Mouse (Mus musculus): ENCODE measurements around the gene Mybbp1a. TPM values are rescaled to one million over a fixed set of nuclear protein-coding genes. Genes with fewer than 3 reads are reported as not detected.

The Mybbp1a gene
- polyA plus RNA-seq, 1 experiment, result 71.3 TPM

DNA sequence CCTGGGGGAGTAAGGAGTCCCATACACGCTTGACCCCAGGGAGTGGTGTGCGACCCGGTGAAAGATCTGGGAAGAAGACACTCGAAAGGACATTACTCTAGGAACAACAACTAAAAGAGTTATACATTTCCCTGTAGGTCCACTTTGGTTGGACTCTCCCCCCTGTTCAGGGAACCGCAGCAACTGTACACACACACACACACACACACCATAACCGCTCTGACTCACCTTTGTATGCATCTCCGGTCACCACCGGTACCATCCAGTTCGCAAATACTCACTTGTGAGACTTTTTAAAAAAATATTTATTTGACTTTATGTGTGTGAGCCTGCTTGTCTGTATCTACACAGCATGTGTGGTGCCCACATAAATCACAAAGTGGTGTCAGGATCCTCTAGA, 29.2 kb upstream of the Mybbp1a start:
- peaks cover 37% of the 10 kb centered on the region for H3K4me1 ChIP-seq
- peak overlapping the region; percentile 91 for H3K4me3 ChIP-seq (replicated peaks)
- TF ChIP-seq GATA1 (IDR thresholded peaks at IDR 0.05; ENCODE audit: borderline replicate concordance, low read length) (no peak), FLI1 (IDR thresholded peaks at IDR 0.05; ENCODE audit: low read length) (no peak)
- H3K36me3 ChIP-seq (replicated peaks; ENCODE audit: low read length), result no peaks in the 10 kb centered on the region
- peaks cover 97% of the 10 kb centered on the region for H3K27me3 ChIP-seq (replicated peaks)
- no peaks in the 10 kb centered on the region for H3K9me3 ChIP-seq

DNA sequence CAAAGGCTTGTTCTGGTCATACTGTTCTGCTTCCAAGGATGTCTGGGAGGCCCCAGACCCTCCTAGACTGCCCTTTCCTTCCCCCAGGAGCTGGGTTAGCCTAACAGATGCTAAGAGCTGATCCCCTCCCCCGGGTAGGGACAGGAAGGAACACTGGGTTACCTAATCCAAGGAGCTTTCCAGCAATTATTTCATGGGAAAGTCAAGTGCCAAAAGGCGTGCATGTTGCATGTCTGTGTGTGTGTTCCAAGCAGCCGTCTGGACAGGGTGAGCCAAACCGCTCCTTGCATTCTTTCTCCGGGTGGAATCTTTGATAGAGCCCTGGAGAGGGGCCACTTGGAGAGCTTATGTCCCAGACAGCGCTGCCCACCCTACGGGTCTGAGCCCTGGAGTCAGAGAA, 28.1 kb upstream of the Mybbp1a start:
- Histone ChIP-seq H3K4me3 (replicated peaks) (no peak overlapping the region), H3K36me3 (replicated peaks; ENCODE audit: low read length) (no peaks in the 10 kb centered on the region), H3K4me1 (peaks cover 42% of the 10 kb centered on the region), H3K9me3 (no peaks in the 10 kb centered on the region), H3K27me3 (replicated peaks) (peaks cover 97% of the 10 kb centered on the region)
- no peak for TF ChIP-seq FLI1 (IDR thresholded peaks at IDR 0.05; ENCODE audit: low read length)
- no peak for TF ChIP-seq GATA1 (IDR thresholded peaks at IDR 0.05; ENCODE audit: borderline replicate concordance, low read length)

DNA sequence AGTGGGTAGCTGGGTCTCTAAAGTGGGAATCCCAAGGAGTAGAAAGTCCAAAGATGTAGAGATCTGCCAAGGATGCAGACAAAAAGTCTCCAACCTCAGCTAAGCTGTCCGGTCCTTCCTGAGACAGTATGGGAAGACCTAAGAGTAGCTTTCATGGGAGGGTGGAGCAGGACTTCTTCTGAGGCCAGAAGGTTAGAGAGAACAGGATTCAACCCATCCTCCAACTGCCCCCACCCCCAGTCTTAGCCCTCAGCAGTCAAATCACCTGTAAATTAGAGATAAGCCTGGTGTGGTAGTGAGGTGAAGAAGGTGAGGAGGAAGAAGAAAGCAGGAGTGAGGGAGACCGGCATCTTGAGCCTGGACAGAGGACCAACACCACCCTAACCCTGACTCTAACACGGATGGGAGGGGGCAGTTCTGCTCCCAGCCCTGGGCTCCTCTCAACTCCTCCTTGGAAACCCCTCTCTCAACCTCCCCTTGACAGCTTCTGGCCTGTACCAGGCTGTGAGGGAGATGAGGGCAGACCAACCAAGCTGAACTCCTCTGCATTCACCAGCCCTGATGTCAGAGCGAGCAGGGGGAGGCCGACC, 27.5 kb upstream of the Mybbp1a start:
- Histone ChIP-seq H3K27me3 (replicated peaks) (peaks cover 96% of the 10 kb centered on the region), H3K9me3 (no peaks in the 10 kb centered on the region), H3K4me3 (replicated peaks) (no peak overlapping the region), H3K4me1 (peaks cover 42% of the 10 kb centered on the region), H3K36me3 (replicated peaks; ENCODE audit: low read length) (no peaks in the 10 kb centered on the region)
- TF ChIP-seq FLI1 (IDR thresholded peaks at IDR 0.05; ENCODE audit: low read length) (no peak), GATA1 (IDR thresholded peaks at IDR 0.05; ENCODE audit: borderline replicate concordance, low read length) (no peak)

DNA sequence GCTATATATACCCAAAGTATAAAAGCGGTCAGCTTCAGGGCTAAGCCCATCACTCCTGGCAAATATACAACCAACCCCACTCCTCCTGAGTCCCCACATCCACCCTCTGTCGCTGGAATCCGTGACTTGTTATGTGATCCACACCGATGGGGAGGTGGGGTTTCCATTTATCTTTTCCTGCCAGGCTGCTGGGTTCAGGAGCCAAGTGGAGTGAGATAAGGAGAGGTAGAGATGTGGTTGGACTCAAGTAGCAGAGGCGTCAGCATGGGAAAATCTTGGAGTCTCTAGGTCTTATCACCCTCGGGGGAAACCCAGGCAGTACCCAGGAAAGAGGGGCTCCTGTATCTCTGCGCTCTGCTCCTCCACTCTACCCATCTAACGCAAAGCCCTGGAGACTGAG, 26.0 kb upstream of the Mybbp1a start:
- H3K4me3 ChIP-seq (replicated peaks), result no peak overlapping the region
- no peaks in the 10 kb centered on the region for H3K9me3 ChIP-seq
- H3K4me1 ChIP-seq, result peaks cover 42% of the 10 kb centered on the region
- H3K36me3 ChIP-seq (replicated peaks; ENCODE audit: low read length), result no peaks in the 10 kb centered on the region
- peaks cover 87% of the 10 kb centered on the region for H3K27me3 ChIP-seq (replicated peaks)
- TF ChIP-seq GATA1 (IDR thresholded peaks at IDR 0.05; ENCODE audit: borderline replicate concordance, low read length) (no peak), FLI1 (IDR thresholded peaks at IDR 0.05; ENCODE audit: low read length) (no peak)

DNA sequence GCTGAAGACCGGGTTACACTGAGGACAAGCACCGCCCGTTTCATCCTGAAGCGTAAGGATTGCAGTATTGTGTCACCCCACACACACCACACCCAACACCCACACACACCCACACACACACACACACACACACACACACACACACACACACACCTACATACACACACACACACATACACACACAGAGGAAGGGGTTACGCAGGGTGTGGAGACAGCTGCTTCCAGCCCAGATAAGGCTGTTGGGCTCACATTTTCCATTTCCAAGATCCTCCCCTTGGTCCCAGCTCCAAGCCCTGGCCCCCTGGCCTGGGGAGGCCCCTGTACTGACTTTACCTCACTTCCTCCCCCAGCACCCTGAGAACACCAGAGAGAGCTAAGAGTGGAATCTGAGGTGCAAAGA, 24.5 kb upstream of the Mybbp1a start:
- TF ChIP-seq FLI1 (IDR thresholded peaks at IDR 0.05; ENCODE audit: low read length) (no peak), GATA1 (IDR thresholded peaks at IDR 0.05; ENCODE audit: borderline replicate concordance, low read length) (no peak)
- peaks cover 32% of the 10 kb centered on the region for H3K4me1 ChIP-seq
- peaks cover 72% of the 10 kb centered on the region for H3K27me3 ChIP-seq (replicated peaks)
- no peaks in the 10 kb centered on the region for H3K9me3 ChIP-seq
- no peak overlapping the region for H3K4me3 ChIP-seq (replicated peaks)
- no peaks in the 10 kb centered on the region for H3K36me3 ChIP-seq (replicated peaks; ENCODE audit: low read length)

DNA sequence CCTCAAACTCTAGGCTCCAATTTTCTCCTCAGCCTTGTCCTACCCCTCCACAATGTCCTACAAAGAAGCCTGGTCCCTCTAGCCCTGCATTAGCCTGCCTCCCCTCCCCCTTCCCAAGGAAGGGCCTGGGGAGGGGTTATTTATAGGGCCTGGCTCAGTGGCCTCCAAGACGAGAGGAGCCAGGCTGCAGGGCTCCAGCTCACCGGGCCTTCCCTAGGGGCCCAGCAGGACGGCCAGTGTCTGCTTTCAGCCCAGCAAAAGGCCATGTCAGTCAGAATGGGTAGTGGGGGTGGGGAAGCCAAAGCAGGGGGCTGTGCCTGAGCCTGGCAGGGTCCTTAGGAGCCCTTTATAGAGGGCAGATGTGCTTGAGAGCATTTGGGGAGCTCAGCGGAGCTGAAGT, 23.8 kb upstream of the Mybbp1a start:
- Histone ChIP-seq H3K4me3 (replicated peaks) (no peak overlapping the region), H3K4me1 (peaks cover 29% of the 10 kb centered on the region)

DNA sequence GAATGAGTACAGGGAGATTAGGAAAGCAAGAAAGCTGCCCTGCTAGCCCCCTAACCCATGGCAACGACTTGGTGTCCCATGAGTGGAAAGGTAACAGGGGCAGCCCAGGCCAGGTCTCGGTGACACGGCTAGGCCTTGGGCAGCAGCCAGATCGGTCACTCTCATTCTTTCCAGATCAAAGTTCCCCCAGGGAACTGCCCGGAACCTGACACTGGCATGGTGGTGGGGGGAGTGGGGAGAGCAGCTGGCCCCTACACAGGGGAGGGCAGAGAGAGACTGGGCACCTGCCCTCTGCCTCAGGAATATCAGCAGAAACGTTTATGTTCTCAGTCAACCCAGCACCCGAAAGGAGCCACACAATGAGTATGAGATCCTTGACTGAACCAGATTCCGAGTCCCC, 22.9 kb upstream of the Mybbp1a start:
- Histone ChIP-seq H3K4me1 (peaks cover 29% of the 10 kb centered on the region), H3K4me3 (replicated peaks) (no peak overlapping the region), H3K36me3 (replicated peaks; ENCODE audit: low read length) (no peaks in the 10 kb centered on the region), H3K9me3 (no peaks in the 10 kb centered on the region), H3K27me3 (replicated peaks) (peaks cover 57% of the 10 kb centered on the region)
- TF ChIP-seq GATA1 (IDR thresholded peaks at IDR 0.05; ENCODE audit: borderline replicate concordance, low read length) (no peak), FLI1 (IDR thresholded peaks at IDR 0.05; ENCODE audit: low read length) (no peak)

More for the DNA sequence above, 23.8 kb upstream of the Mybbp1a start:
- Histone ChIP-seq H3K36me3 (replicated peaks; ENCODE audit: low read length) (no peaks in the 10 kb centered on the region), H3K27me3 (replicated peaks) (peaks cover 65% of the 10 kb centered on the region), H3K9me3 (no peaks in the 10 kb centered on the region)
- TF ChIP-seq FLI1 (IDR thresholded peaks at IDR 0.05; ENCODE audit: low read length) (no peak), GATA1 (IDR thresholded peaks at IDR 0.05; ENCODE audit: borderline replicate concordance, low read length) (no peak)

DNA sequence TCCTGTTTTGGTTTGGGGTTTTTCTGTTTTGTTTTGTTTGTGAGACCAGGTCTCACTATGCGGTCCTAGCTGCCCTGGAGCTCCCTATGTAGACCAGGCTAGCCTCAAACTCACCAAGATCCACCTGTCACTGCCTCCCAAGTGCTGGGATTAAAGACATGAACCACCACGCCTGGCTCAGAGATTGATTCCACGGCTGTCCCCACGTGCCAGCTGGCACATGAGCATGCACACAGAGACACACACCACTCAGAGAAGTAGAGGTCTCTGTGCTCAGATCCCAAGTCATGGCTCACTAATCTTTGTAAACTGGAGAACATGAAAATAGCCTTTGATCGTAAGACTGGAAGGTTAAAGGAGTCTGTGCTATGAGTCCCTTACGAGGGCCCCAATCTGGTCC, 22.1 kb upstream of the Mybbp1a start:
- TF ChIP-seq FLI1 (IDR thresholded peaks at IDR 0.05; ENCODE audit: low read length) (no peak), GATA1 (IDR thresholded peaks at IDR 0.05; ENCODE audit: borderline replicate concordance, low read length) (no peak)
- H3K27me3 ChIP-seq (replicated peaks), result peaks cover 54% of the 10 kb centered on the region
- H3K36me3 ChIP-seq (replicated peaks; ENCODE audit: low read length), result no peaks in the 10 kb centered on the region
- peaks cover 1% of the 10 kb centered on the region for H3K9me3 ChIP-seq
- H3K4me1 ChIP-seq, result peaks cover 29% of the 10 kb centered on the region
- no peak overlapping the region for H3K4me3 ChIP-seq (replicated peaks)

DNA sequence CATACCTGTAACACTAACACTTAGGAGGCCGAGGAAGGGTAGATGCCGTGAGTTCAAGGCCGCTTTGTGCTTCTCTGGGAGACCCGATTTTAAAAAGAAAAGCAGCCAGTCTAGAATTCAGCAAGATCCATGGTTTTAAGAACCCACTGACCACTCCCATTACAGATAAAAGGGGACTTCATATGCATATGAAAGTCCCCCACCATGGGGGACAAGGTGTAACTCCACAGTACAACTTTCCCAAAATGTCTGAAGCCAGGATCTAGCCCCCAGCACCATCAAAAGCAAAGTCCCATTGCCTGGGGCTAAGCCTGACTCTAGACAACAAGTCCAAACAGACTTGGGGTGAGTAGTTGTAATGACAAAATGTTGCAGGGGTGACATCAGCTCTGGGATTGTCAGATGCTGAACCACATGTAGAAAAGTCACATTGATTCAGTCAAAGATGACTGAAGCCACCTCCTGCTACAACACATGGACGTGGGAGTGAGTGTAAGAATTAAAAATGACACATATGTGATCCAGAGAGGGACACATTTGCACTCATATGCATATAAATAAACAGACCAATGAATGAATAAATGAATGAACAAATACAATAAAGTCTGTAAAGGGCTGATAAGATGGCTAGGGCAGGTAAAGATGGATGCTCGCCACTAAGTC, 20.6 kb upstream of the Mybbp1a start:
- peaks cover 9% of the 10 kb centered on the region for H3K9me3 ChIP-seq
- H3K27me3 ChIP-seq (replicated peaks), result peaks cover 46% of the 10 kb centered on the region
- no peak for TF ChIP-seq GATA1 (IDR thresholded peaks at IDR 0.05; ENCODE audit: borderline replicate concordance, low read length)
- TF ChIP-seq FLI1 (IDR thresholded peaks at IDR 0.05; ENCODE audit: low read length), result no peak
- peaks cover 25% of the 10 kb centered on the region for H3K4me1 ChIP-seq
- no peak overlapping the region for H3K4me3 ChIP-seq (replicated peaks)
- no peaks in the 10 kb centered on the region for H3K36me3 ChIP-seq (replicated peaks; ENCODE audit: low read length)

DNA sequence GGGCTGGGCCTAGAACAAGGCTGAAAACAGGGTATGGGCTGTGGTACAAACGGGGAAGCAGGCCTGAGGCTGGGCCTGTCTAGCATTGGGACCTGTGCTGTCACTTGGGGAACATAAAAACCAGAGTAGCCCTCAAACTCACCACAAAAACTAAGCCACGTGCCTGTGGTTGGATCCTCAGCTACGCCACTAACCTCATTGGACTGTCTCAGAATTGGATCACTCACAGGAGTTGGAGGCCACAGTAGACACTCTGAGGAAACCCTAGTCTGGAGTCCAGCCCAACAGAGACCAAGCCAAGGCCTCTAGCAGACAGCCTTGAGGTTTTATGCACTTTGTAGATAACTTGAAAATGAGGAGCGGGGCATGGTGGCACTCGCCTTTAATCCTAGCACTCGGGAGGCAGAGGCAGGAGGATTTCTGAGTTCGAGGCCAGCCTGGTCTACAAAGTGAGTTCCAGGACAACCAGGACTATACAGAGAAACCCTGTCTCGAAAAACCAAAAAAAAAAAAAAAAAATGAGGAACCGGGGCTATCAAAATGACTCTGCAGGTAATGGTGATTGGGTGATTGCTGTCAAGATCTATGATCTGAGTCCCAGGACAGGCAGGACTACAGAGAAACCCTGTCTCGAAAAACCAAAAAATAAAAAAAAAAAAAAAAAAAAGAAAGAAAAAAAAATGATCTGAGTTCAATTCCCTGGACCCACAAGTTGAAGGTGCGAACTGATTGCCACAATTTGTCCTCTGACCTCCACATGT, 19.5 kb upstream of the Mybbp1a start:
- Histone ChIP-seq H3K4me3 (replicated peaks) (no peak overlapping the region), H3K4me1 (peaks cover 20% of the 10 kb centered on the region), H3K9me3 (peaks cover 9% of the 10 kb centered on the region), H3K36me3 (replicated peaks; ENCODE audit: low read length) (no peaks in the 10 kb centered on the region), H3K27me3 (replicated peaks) (peaks cover 38% of the 10 kb centered on the region)
- TF ChIP-seq FLI1 (IDR thresholded peaks at IDR 0.05; ENCODE audit: low read length), result no peak
- TF ChIP-seq GATA1 (IDR thresholded peaks at IDR 0.05; ENCODE audit: borderline replicate concordance, low read length), result no peak

Data from megakaryocyte, embryonic 14.5 days (primary cell).